Mouse (Mus musculus) liver, adult 2 months (tissue): ENCODE results near the gene Fam120a. TPM values are rescaled to one million over a fixed set of nuclear protein-coding genes. Genes with fewer than 3 reads are reported as not detected.

ENCODE experiments used
- DNase-seq: peaks from one replicate; pipeline ENCODE4 v3.0.0-alpha.2; 2011; ENCODE audit warnings: low read depth, low spot score; ENCODE audit errors: extremely low read depth
- H3K27ac ChIP-seq: fragments of 200-500 bp; replicated peaks from 2 replicates; pipeline ENCODE4 v1.5.1; 2012; ENCODE audit warnings: low read depth, mild to moderate bottlenecking, control low read depth, inconsistent platforms, low read length; ENCODE audit not compliant: insufficient read depth
- H3K27me3 ChIP-seq: fragments of 200-500 bp; 2 replicates; pipeline ENCODE4 v1.6.1; 2012; ENCODE audit warnings: mild to moderate bottlenecking, moderate library complexity, low read length, inconsistent platforms; ENCODE audit not compliant: control insufficient read depth, insufficient read depth
- H3K36me3 ChIP-seq: fragments of 200-500 bp; 2 replicates; pipeline ENCODE4 v1.6.1; 2012; ENCODE audit warnings: low read length, inconsistent platforms; ENCODE audit not compliant: control insufficient read depth, insufficient read depth
- H3K4me1 ChIP-seq: fragments of 200-500 bp; 2 replicates; pipeline ENCODE4 v1.6.1; 2011; ENCODE audit warnings: low read length; ENCODE audit not compliant: control insufficient read depth, insufficient read depth
- H3K4me3 ChIP-seq: fragments of 200-500 bp; 2 replicates; pipeline ENCODE4 v1.5.1; 2011; ENCODE audit warnings: low read depth, mild to moderate bottlenecking, control low read depth, low read length, moderate library complexity; ENCODE audit not compliant: insufficient read depth
- H3K79me2 ChIP-seq: fragments of 200-500 bp; 2 replicates; pipeline ENCODE4 v1.6.1; 2012; ENCODE audit warnings: inconsistent platforms, mild to moderate bottlenecking, low read length, moderate library complexity; ENCODE audit not compliant: control insufficient read depth, insufficient read depth
- H3K9ac ChIP-seq: fragments of 200-500 bp; 2 replicates; pipeline ENCODE4 v1.6.1; 2012; ENCODE audit warnings: low read depth, mild to moderate bottlenecking, control low read depth, inconsistent platforms, low read length
- CTCF ChIP-seq: fragments of 200-500 bp; IDR thresholded peaks from 2 replicates; pipeline ENCODE4 v1.5.1; 2011; ENCODE audit warnings: low read depth, low read length, control low read depth
- POLR2A ChIP-seq: fragments of 200-500 bp; IDR thresholded peaks from 2 replicates; pipeline ENCODE4 v1.6.1; 2011; ENCODE audit warnings: low read length, control low read depth; ENCODE audit not compliant: insufficient read depth; ENCODE audit errors: extremely low read depth
- WGBS: fragments of 180-500 bp; shearing (Covaris S2); methylation state at CpG from one replicate; pipeline ENCODE4 v1.1.7; 2018; 5-methylcytosine and 5-hydroxymethylcytosine counted together
- polyA plus RNA-seq: library from polyadenylated mRNA; depleted of rRNA; stranded (reverse); fragments of >200 nt; gene quantifications from 2 replicates; pipeline ENCODE4 v1.2.3, GENCODE M21; 2012
- total RNA-seq: library from RNA; depleted of rRNA; stranded (reverse); fragments of >200 nt; gene quantifications from 2 replicates; pipeline ENCODE4 v1.2.3, GENCODE M21; 2014

The Fam120a gene
- total and polyA plus RNA-seq, 2 experiments = 40.1 to 45.1 TPM

- DNase-seq = peak; percentile 61
- 65% methylated on average over 12 of the region's 12 CpGs for WGBS
- Histone ChIP-seq H3K27ac (no peak overlapping the region), H3K4me3 (no peak overlapping the region), H3K36me3 (no peaks in the 10 kb centered on the region), H3K9ac (no peak overlapping the region), H3K27me3 (no peaks in the 10 kb centered on the region), H3K79me2 (peaks cover 46% of the 10 kb centered on the region), H3K4me1 (peaks cover 10% of the 10 kb centered on the region)
- TF ChIP-seq POLR2A = no peak
- no peak for TF ChIP-seq CTCF
These were observed 103.0 kb downstream of the Fam120a start for GRCm38 (mm10) chr13:48864673-48865356.

GRCm38 (mm10) chr13:48863556-48863955, 104.3 kb downstream of the Fam120a start:
- WGBS = 88% methylated on average over 9 of the region's 9 CpGs
- Histone ChIP-seq H3K79me2 (peaks cover 50% of the 10 kb centered on the region), H3K9ac (no peak overlapping the region), H3K4me3 (no peak overlapping the region), H3K27ac (no peak overlapping the region), H3K36me3 (no peaks in the 10 kb centered on the region), H3K4me1 (peaks cover 10% of the 10 kb centered on the region), H3K27me3 (no peaks in the 10 kb centered on the region)
- TF ChIP-seq CTCF = no peak
- TF ChIP-seq POLR2A = no peak
- no peak for DNase-seq

GRCm38 (mm10) chr13:48861913-48862312, 105.9 kb downstream of the Fam120a start:
- H3K36me3 ChIP-seq = no peaks in the 10 kb centered on the region
- no peak overlapping the region for H3K4me3 ChIP-seq
- TF ChIP-seq POLR2A (no peak), CTCF (no peak)
- no peaks in the 10 kb centered on the region for H3K27me3 ChIP-seq
- 30% methylated on average over 1 of the region's 1 CpGs for WGBS
- DNase-seq = no peak
- no peak overlapping the region for H3K9ac ChIP-seq
- H3K27ac ChIP-seq = no peak overlapping the region
- peaks cover 65% of the 10 kb centered on the region for H3K79me2 ChIP-seq
- H3K4me1 ChIP-seq = peaks cover 21% of the 10 kb centered on the region

- no peak overlapping the region for H3K4me3 ChIP-seq
- H3K27me3 ChIP-seq = no peaks in the 10 kb centered on the region
- H3K36me3 ChIP-seq = no peaks in the 10 kb centered on the region
- no peak overlapping the region for H3K9ac ChIP-seq
- H3K4me1 ChIP-seq = peaks cover 21% of the 10 kb centered on the region
- H3K79me2 ChIP-seq = peaks cover 72% of the 10 kb centered on the region
- DNase-seq = no peak
- no peak overlapping the region for H3K27ac ChIP-seq
- TF ChIP-seq CTCF (no peak), POLR2A (no peak)
- WGBS = 81% methylated on average over 4 of the region's 4 CpGs
These were observed 109.0 kb downstream of the Fam120a start for GRCm38 (mm10) chr13:48858779-48859178.

- Histone ChIP-seq H3K9ac (no peak overlapping the region), H3K79me2 (peaks cover 65% of the 10 kb centered on the region), H3K4me1 (peaks cover 18% of the 10 kb centered on the region), H3K4me3 (no peak overlapping the region), H3K27ac (no peak overlapping the region), H3K36me3 (no peaks in the 10 kb centered on the region), H3K27me3 (no peaks in the 10 kb centered on the region)
- TF ChIP-seq CTCF = no peak
- 17% methylated on average over 6 of the region's 6 CpGs for WGBS
- DNase-seq = peak; percentile 46
These were observed 109.8 kb downstream of the Fam120a start for GRCm38 (mm10) chr13:48858054-48858453.

DNA sequence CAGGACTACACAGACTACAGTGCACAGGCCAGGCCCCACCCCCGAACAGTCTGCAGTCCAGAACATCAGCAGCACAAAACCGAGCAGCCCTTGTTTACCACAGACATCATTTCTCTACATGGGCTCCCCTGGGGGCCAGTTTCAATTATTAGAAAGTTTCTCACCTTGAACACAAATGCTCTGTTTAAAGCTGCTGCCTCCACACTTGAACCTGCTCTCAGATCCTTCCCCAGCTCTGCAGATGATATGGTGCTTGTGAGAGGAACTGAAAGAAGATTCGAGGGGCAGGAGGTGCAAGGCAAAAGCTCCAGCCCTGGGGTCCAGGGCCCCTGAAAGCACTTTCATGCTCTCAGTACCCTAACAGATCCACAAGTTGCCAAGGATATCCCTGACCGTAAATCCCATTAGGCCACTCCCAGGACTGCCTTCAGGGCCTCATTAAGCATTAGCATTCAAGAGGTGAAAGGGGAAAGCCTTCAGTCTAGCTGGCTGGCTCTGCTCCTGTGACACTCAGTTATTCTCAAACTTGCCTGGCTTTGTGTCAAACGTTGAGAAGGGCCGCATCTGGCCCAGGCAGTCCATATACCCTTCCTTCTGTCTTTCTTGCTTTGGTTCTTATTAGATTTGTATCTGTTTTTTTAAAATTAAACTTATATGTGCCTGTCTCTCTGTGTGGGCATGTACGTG, 110.4 kb downstream of the Fam120a start:
- Histone ChIP-seq H3K79me2 (peaks cover 64% of the 10 kb centered on the region), H3K27ac (no peak overlapping the region), H3K4me1 (peaks cover 18% of the 10 kb centered on the region), H3K9ac (no peak overlapping the region), H3K4me3 (no peak overlapping the region), H3K27me3 (no peaks in the 10 kb centered on the region), H3K36me3 (no peaks in the 10 kb centered on the region)
- DNase-seq = peak; percentile 42
- 45% methylated on average over 7 of the region's 7 CpGs for WGBS
- TF ChIP-seq CTCF (no peak), POLR2A (no peak)
